Mouse (Mus musculus): ENCODE data around the gene Apbb2. TPM values are rescaled to one million over a fixed set of nuclear protein-coding genes. Genes with fewer than 3 reads are reported as not detected.

Apbb2 gene
- polyA plus RNA-seq, 1 experiment from 2014 or later = 38.5 TPM

GRCm38 (mm10) chr5:66529631-66530030 lies 89.0 kb downstream of the Apbb2 start:
- H3K4me3 ChIP-seq (ENCODE audit: low read depth, low read length) = no peak overlapping the region
- H3K4me1 ChIP-seq (ENCODE audit: control insufficient read depth, insufficient read depth, low read length) = peaks cover 27% of the 10 kb centered on the region
- 83% methylated on average over 7 of the region's 7 CpGs for WGBS
- no peak for ATAC-seq (ENCODE audit: insufficient number of reproducible peaks, low FRiP score, low TSS enrichment, low read depth)
- H3K4me2 ChIP-seq (ENCODE audit: low read depth, severe bottlenecking) = no peak overlapping the region
- no peak for DNase-seq (ENCODE audit: low spot score)
- H3K9ac ChIP-seq (ENCODE audit: low read length) = no peak overlapping the region
- no peaks in the 10 kb centered on the region for H3K9me3 ChIP-seq (ENCODE audit: control insufficient read depth, low read length)
- no peaks in the 10 kb centered on the region for H3K36me3 ChIP-seq (ENCODE audit: control insufficient read depth, insufficient read depth, low read length)
- no peaks in the 10 kb centered on the region for H3K27me3 ChIP-seq (ENCODE audit: control insufficient read depth, insufficient read depth, low read length)
- no peak overlapping the region for H3K27ac ChIP-seq (replicated peaks; ENCODE audit: low read depth, low read length)

DNA sequence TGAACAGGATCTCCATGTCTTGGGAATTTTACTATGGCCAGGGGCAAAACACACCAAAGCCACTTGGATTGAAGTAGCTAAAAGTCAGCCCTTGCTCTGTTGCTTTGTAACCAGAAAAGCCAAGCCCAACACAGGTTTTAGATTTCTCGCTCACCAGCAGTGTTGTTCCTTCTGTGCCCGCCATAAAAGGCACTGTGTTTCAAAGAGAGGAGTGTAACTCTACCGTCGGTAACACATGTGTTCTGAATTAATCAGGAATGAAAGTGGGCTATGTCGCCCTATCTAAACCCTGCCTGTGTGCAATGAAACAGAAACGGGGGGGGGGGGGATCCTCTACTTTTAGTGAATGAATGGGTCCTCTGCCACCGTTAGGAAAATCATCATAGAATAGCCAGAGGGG lies 90.0 kb downstream of the Apbb2 start:
- Histone ChIP-seq H3K27me3 (ENCODE audit: control insufficient read depth, insufficient read depth, low read length) (no peaks in the 10 kb centered on the region), H3K9me3 (ENCODE audit: control insufficient read depth, low read length) (no peaks in the 10 kb centered on the region), H3K9ac (ENCODE audit: low read length) (no peak overlapping the region), H3K4me3 (ENCODE audit: low read depth, low read length) (no peak overlapping the region), H3K36me3 (ENCODE audit: control insufficient read depth, insufficient read depth, low read length) (no peaks in the 10 kb centered on the region), H3K4me1 (ENCODE audit: control insufficient read depth, insufficient read depth, low read length) (peaks cover 27% of the 10 kb centered on the region), H3K4me2 (ENCODE audit: low read depth, severe bottlenecking) (no peak overlapping the region), H3K27ac (replicated peaks; ENCODE audit: low read depth, low read length) (peak overlapping the region; percentile 93)
- DNase-seq (ENCODE audit: low spot score) (peak; percentile 71), ATAC-seq (ENCODE audit: insufficient number of reproducible peaks, low FRiP score, low TSS enrichment, low read depth) (peak; percentile 73)
- WGBS = 7% methylated on average over 7 of the region's 7 CpGs

DNA sequence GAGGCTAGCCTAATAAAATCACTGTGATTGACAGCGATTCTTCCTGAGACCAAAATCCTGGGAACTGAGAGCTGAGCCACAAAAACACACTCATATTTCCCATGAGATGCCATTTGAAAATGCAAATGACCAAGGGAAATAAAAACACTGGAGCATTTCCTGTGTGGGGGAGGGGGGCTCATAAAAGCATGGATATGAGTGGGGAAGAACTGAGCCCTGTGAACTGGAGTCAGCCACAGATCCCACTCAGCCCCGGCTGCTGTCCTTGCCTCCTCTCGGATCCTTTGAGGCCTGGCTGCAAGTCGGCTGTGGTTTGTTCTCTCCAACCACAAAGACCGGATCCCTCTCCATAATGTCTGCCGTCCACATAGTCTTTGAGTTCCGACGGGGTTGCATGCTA lies 91.5 kb downstream of the Apbb2 start:
- Histone ChIP-seq H3K27ac (replicated peaks; ENCODE audit: low read depth, low read length) (peak overlapping the region; percentile 93), H3K4me2 (ENCODE audit: low read depth, severe bottlenecking) (no peak overlapping the region), H3K9ac (ENCODE audit: low read length) (no peak overlapping the region), H3K27me3 (ENCODE audit: control insufficient read depth, insufficient read depth, low read length) (no peaks in the 10 kb centered on the region), H3K4me1 (ENCODE audit: control insufficient read depth, insufficient read depth, low read length) (peaks cover 23% of the 10 kb centered on the region), H3K36me3 (ENCODE audit: control insufficient read depth, insufficient read depth, low read length) (no peaks in the 10 kb centered on the region), H3K4me3 (ENCODE audit: low read depth, low read length) (no peak overlapping the region), H3K9me3 (ENCODE audit: control insufficient read depth, low read length) (no peaks in the 10 kb centered on the region)
- DNase-seq (ENCODE audit: low spot score) (no peak), ATAC-seq (ENCODE audit: insufficient number of reproducible peaks, low FRiP score, low TSS enrichment, low read depth) (no peak)
- 53% methylated on average over 8 of the region's 8 CpGs for WGBS

GRCm38 (mm10) chr5:66525002-66525401 lies 93.6 kb downstream of the Apbb2 start:
- Histone ChIP-seq H3K36me3 (ENCODE audit: control insufficient read depth, insufficient read depth, low read length) (no peaks in the 10 kb centered on the region), H3K9me3 (ENCODE audit: control insufficient read depth, low read length) (no peaks in the 10 kb centered on the region), H3K9ac (ENCODE audit: low read length) (no peak overlapping the region), H3K27me3 (ENCODE audit: control insufficient read depth, insufficient read depth, low read length) (no peaks in the 10 kb centered on the region), H3K4me2 (ENCODE audit: low read depth, severe bottlenecking) (no peak overlapping the region), H3K4me1 (ENCODE audit: control insufficient read depth, insufficient read depth, low read length) (peaks cover 19% of the 10 kb centered on the region), H3K27ac (replicated peaks; ENCODE audit: low read depth, low read length) (no peak overlapping the region), H3K4me3 (ENCODE audit: low read depth, low read length) (no peak overlapping the region)
- ATAC-seq (ENCODE audit: insufficient number of reproducible peaks, low FRiP score, low TSS enrichment, low read depth) (no peak), DNase-seq (ENCODE audit: low spot score) (no peak)
- WGBS = 62% methylated on average over 4 of the region's 4 CpGs

GRCm38 (mm10) chr5:66523681-66524503 lies 94.7 kb downstream of the Apbb2 start:
- Histone ChIP-seq H3K4me2 (ENCODE audit: low read depth, severe bottlenecking) (no peak overlapping the region), H3K4me1 (ENCODE audit: control insufficient read depth, insufficient read depth, low read length) (peaks cover 18% of the 10 kb centered on the region), H3K27me3 (ENCODE audit: control insufficient read depth, insufficient read depth, low read length) (no peaks in the 10 kb centered on the region), H3K27ac (replicated peaks; ENCODE audit: low read depth, low read length) (no peak overlapping the region), H3K4me3 (ENCODE audit: low read depth, low read length) (no peak overlapping the region), H3K9ac (ENCODE audit: low read length) (no peak overlapping the region), H3K9me3 (ENCODE audit: control insufficient read depth, low read length) (no peaks in the 10 kb centered on the region), H3K36me3 (ENCODE audit: control insufficient read depth, insufficient read depth, low read length) (no peaks in the 10 kb centered on the region)
- 82% methylated on average over 16 of the region's 16 CpGs for WGBS
- DNase-seq (ENCODE audit: low spot score) (no peak), ATAC-seq (ENCODE audit: insufficient number of reproducible peaks, low FRiP score, low TSS enrichment, low read depth) (no peak)

DNA sequence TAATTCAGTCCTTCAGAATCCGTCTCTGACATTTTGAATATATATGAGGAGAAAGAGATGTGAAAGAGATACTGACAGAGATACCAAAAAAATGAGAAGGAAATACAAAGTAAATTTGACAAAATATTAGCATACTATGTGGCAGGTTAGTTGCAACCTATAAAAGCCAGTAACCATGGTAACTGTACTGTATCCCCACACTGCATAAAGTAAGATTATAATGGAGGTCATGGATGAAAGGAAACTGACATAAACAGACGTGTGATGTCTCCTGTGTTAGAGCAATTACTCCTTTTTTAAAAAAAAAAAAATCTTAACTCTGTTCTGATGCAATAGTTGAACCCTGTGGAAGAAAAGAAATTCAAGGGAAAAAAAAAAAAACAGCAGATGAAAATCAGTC lies 97.3 kb downstream of the Apbb2 start:
- Histone ChIP-seq H3K4me1 (ENCODE audit: control insufficient read depth, insufficient read depth, low read length) (peaks cover 6% of the 10 kb centered on the region; the same call in 1 of the 2 replicates), H3K4me2 (ENCODE audit: low read depth, severe bottlenecking) (no peak overlapping the region), H3K9me3 (ENCODE audit: control insufficient read depth, low read length) (no peaks in the 10 kb centered on the region), H3K9ac (ENCODE audit: low read length) (no peak overlapping the region), H3K4me3 (ENCODE audit: low read depth, low read length) (no peak overlapping the region), H3K27ac (replicated peaks; ENCODE audit: low read depth, low read length) (no peak overlapping the region), H3K36me3 (ENCODE audit: control insufficient read depth, insufficient read depth, low read length) (no peaks in the 10 kb centered on the region), H3K27me3 (ENCODE audit: control insufficient read depth, insufficient read depth, low read length) (no peaks in the 10 kb centered on the region)
- DNase-seq (ENCODE audit: low spot score) = no peak
- 68% methylated on average over 2 of the region's 2 CpGs for WGBS
- no peak for ATAC-seq (ENCODE audit: insufficient number of reproducible peaks, low FRiP score, low TSS enrichment, low read depth)

DNA sequence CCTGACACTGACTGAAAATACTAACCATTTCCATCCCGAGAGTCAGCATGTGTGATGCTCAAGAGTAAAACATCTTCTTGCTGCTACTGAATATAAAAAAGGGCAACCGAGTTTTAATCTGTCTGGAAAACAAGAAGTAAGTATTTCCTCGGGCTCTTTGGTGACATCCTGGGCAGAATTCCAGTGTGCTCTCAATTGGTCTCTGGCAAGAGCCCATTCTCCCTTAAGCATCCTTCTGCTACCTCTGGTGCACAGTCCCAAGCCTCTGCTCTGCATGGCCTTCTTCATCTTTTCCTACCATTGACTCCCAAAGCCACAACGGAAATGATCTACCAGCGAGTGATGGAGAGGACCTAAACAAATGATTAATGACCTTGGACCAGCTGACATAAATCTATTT lies 99.1 kb downstream of the Apbb2 start:
- no peaks in the 10 kb centered on the region for H3K27me3 ChIP-seq (ENCODE audit: control insufficient read depth, insufficient read depth, low read length)
- WGBS = 80% methylated on average over 5 of the region's 5 CpGs
- DNase-seq (ENCODE audit: low spot score) (no peak), ATAC-seq (ENCODE audit: insufficient number of reproducible peaks, low FRiP score, low TSS enrichment, low read depth) (no peak)
- H3K27ac ChIP-seq (replicated peaks; ENCODE audit: low read depth, low read length) = no peak overlapping the region
- H3K9me3 ChIP-seq (ENCODE audit: control insufficient read depth, low read length) = no peaks in the 10 kb centered on the region
- peaks cover 9% of the 10 kb centered on the region; the same call in 1 of the 2 replicates for H3K4me1 ChIP-seq (ENCODE audit: control insufficient read depth, insufficient read depth, low read length)
- no peak overlapping the region for H3K9ac ChIP-seq (ENCODE audit: low read length)
- H3K4me3 ChIP-seq (ENCODE audit: low read depth, low read length) = no peak overlapping the region
- H3K4me2 ChIP-seq (ENCODE audit: low read depth, severe bottlenecking) = no peak overlapping the region
- no peaks in the 10 kb centered on the region for H3K36me3 ChIP-seq (ENCODE audit: control insufficient read depth, insufficient read depth, low read length)

DNA sequence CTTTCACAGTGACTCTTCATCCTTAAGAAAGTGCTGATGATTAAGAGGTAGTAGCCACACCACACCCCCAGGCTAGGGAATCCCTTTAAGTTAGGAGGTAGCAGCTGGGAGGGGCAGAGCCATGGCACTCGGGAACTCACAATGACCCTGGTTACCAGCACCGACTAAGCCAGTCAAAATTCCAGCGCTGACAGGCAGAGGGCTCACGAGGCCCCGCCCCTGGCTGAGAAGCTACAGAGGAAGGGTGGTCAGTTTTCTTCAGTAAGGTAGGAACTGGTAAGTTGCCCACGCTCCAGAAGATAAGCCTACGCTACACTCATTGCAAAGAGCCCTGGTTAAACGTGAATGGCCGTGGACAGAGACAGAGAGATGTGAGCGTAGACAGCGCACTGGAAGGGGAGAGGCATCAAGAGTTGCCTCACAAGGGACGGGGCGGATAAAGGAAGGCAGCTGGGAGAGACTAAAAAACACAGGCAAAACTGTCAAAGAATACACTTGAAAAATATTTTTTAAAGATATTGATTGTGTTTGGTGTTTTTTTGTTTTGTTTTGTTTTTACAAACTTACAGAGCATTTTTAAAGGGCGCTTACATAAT lies 100.1 kb downstream of the Apbb2 start:
- 46% methylated on average over 14 of the region's 14 CpGs for WGBS
- no peak overlapping the region for H3K27ac ChIP-seq (replicated peaks; ENCODE audit: low read depth, low read length)

More for the DNA sequence above, 100.1 kb downstream of the Apbb2 start:
- ATAC-seq (ENCODE audit: insufficient number of reproducible peaks, low FRiP score, low TSS enrichment, low read depth) (no peak), DNase-seq (ENCODE audit: low spot score) (no peak)
- no peak overlapping the region for H3K9ac ChIP-seq (ENCODE audit: low read length)
- no peaks in the 10 kb centered on the region for H3K36me3 ChIP-seq (ENCODE audit: control insufficient read depth, insufficient read depth, low read length)
- H3K27me3 ChIP-seq (ENCODE audit: control insufficient read depth, insufficient read depth, low read length) = no peaks in the 10 kb centered on the region
- peaks cover 9% of the 10 kb centered on the region; the same call in 1 of the 2 replicates for H3K4me1 ChIP-seq (ENCODE audit: control insufficient read depth, insufficient read depth, low read length)
- H3K4me2 ChIP-seq (ENCODE audit: low read depth, severe bottlenecking) = no peak overlapping the region
- H3K9me3 ChIP-seq (ENCODE audit: control insufficient read depth, low read length) = no peaks in the 10 kb centered on the region
- no peak overlapping the region for H3K4me3 ChIP-seq (ENCODE audit: low read depth, low read length)
